Mouse (Mus musculus) erythroblast, embryonic 14.5 days (primary cell): Measurements from ENCODE around the gene Cx3cl1.

Source experiments
- GATA1 ChIP-seq: IDR thresholded peaks from 2 replicates; pipeline ENCODE4 v1.6.1; 2012; ENCODE audit warnings: low read length, inconsistent platforms, mixed read lengths
- TAL1 ChIP-seq: IDR thresholded peaks from 3 replicates; pipeline ENCODE4 v1.6.1; 2012; ENCODE audit warnings: low read length, inconsistent platforms, mixed read lengths

GRCm38 (mm10) chr8:94734735-94735350, 37.0 kb upstream of the Cx3cl1 start:
- TF ChIP-seq TAL1 = no peak
- TF ChIP-seq GATA1 = no peak
